Mouse (Mus musculus): ENCODE measurements around the gene Rabgef1. TPM values are rescaled to one million over a fixed set of nuclear protein-coding genes. Genes with fewer than 3 reads are reported as not detected.

Gene Rabgef1
- total RNA-seq, 2 experiments from 2014 or later, result 71.7 to 81.0 TPM

Other genes with a start within 250 kb of the Rabgef1 start
- 10 to 100 TPM; 18.3 to 19.4 TPM for gene Vkorc1l1, start 229.8 kb upstream of the Rabgef1 start, total RNA-seq (2021)
- gene Gusb, start 168.7 kb upstream of the Rabgef1 start, total RNA-seq (2021), result 10 to 100 TPM in 1 of 2 experiments, 1 to 10 TPM in 1; 9.2 to 14.7 TPM
- gene Asl, start 142.6 kb upstream of the Rabgef1 start, total RNA-seq (2021), result 10 to 100 TPM in 1 of 2 experiments, 1 to 10 TPM in 1; 9.4 to 10.1 TPM
- gene Crcp, start 142.5 kb upstream of the Rabgef1 start, total RNA-seq (2021), result 10 to 100 TPM; 13.3 to 13.9 TPM
- gene Tpst1, start 98.5 kb upstream of the Rabgef1 start, total RNA-seq (2021), result 1 to 10 TPM; 5.8 to 7.7 TPM
- 1 to 10 TPM; 2.8 to 3.9 TPM for gene Kctd7, start 26.9 kb upstream of the Rabgef1 start, total RNA-seq (2021)
- 10 to 100 TPM; 36.0 to 40.1 TPM for gene Tmem248, start 45.3 kb downstream of the Rabgef1 start, total RNA-seq (2021)
- gene Sbds, start 83.7 kb downstream of the Rabgef1 start, total RNA-seq (2021), result 10 to 100 TPM; 25.5 to 25.6 TPM
- 1 to 10 TPM; 8.7 to 8.8 TPM for gene Tyw1, start 83.8 kb downstream of the Rabgef1 start, total RNA-seq (2021)
- gene Caln1, start 197.7 kb downstream of the Rabgef1 start, total RNA-seq (2021), result under 1 TPM in 1 of 2 experiments, not detected in 1; 0.16 TPM
- gene A330070K13Rik, start 212.8 kb downstream of the Rabgef1 start, total RNA-seq (2021), result not detected

Data from gastrocnemius, postnatal 25 days (tissue).